Mouse (Mus musculus) CD4-positive, CD25-positive, alpha-beta regulatory T cell, adult 2 months (primary cell): Measurements from ENCODE around the gene Chp1.
"Not testable (repeated sequence)": the region's sequence is repeated elsewhere in the genome, so short reads cannot be mapped to it uniquely, and the experiment has no call there.

Experiments
- DNase-seq: peaks from one replicate; pipeline ENCODE4 v3.0.0-alpha.2; 2012; ENCODE audit warnings: low read depth, low spot score

Chp1 gene

DNA sequence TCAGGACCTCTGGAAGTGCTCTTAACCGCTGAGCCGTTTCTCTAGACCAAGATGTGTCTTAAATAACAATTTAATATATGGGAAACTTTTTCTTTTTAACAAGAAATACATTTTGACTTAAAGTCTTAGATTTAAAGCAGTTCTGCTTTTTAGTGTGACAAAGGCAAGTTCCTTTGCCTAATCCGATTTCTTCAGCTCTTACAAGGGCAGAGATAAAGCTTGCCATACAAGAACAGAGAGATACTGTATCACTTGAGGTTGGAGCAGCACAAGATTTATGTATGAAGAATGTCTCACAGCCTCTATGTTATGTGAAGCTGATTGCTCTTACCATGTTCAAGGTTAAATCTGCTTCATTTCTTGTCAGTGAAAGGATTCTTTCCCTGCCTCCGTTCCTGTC is 17.8 kb downstream of the Chp1 start:
- no peak for DNase-seq

DNA sequence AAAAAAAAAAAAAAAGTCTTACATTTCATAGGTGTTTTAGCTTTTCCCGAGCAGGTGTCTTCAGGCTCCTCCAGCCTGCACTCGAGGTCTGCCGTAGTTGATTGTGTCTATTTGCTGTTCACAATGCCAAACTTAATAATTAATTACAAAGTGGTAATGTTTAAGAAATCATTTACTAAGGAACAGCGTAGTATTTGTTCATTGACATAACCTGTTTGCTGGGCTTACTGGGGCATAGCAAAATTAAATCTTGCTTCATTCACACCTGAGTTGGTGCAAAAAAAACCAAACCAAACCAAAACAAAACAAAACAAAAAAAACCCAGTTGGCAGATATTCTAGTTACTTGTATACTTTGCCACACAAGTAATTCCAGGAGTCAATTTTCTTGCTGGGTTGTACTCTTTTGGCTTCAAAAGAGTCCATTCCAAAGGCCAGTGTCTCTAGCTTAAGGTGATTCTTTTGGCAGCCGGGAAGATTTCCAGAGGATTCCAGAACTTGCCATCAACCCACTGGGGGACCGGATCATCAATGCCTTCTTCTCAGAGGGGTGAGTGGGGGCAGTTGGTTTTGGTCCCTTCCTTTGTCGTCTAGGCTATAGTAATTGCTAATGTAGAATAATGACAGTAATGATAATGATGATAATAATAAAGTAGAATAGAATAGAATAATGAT is 18.8 kb downstream of the Chp1 start:
- DNase-seq = no peak

DNA sequence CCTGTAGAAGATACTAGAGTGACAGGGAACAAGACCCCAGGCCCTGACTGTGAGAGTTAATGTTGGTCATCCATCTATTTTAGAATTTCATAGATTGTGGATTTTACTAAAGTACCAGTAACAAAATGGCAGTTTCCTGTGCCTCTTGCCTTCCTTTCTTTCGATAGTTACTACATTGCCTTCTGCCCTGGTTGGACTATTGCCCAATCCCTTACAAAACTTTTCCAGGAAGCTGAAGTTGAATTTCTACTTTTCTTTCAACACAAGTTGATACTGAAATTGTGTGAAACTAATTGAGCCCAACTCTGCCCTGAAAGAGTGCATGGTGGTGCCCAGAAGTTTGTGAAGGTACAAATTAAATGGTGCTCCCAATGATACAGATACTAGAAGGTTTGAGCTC is 25.0 kb downstream of the Chp1 start:
- DNase-seq = no peak

DNA sequence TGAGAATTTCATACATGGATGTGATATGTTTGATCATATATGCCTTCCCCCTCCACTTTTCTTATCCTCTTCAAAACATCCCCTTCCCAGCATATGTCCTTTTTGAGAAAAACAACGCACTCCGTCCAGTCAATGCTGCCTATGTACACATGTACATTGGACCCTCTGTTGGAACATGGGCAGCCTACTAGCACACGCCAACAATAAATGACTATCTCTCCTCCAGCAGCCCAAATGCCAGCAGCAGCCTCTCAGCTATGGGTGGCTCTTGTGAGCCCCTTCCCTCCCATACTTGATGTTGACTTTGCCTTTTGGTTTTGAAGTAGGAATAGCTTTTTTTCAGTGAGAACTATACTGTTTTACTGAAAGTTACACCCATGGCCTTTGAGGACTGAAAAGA is 34.1 kb downstream of the Chp1 start:
- DNase-seq = no peak

DNA sequence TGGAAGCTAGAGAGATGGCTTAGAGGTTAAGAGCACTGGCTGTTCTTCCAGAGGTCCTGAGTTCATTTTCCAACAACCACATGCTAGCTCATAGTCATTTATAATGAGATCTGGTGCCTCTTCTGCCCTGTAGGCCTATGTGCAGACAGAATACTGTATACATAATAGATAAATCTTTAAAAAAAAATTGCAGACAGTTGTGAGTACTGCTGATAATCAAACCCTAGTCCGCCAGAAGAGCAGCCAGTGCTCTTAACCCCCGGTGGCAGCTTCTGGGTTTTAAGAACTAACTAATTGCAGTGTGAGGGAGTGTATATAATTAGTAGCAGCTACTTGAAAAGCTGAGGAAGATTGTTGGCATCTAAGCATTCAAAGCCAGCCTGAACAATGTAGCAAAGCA is 35.9 kb downstream of the Chp1 start:
- no peak for DNase-seq

DNA sequence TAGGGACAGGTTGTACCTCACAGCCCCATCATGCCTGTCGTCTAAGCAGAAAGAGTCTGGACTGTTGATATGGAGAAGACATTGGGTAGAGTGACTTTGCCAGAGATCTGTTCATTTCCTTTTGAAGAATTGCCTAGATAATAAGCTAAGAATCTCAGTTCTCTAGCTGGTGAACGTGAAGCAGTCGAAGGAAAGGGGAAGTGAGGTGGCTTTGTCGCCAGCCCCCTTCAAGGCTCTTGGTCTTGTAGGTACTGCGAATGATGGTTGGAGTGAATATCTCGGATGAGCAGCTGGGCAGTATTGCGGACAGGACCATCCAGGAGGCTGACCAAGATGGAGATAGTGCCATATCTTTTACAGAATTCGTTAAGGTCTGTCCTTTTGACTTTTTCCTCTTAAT is 36.8 kb downstream of the Chp1 start:
- DNase-seq = no peak

DNA sequence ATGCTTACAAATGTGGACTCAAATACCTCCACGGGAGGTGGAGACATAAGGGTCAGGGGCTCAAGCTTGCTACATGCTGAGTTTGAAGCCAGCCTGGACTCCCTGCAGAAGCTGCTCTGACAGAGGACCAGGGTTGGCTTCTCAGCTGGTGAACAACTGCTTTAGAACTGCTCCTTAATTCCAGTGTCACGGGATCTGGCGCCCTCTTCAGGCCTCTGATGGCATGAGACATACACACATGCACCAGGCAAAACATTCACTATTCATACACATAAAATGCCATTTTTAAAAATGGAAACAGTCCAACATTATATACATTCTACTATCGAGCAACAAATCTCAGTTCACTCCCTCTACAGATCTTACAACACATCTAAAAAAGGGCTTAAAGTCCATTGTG is 39.9 kb downstream of the Chp1 start:
- DNase-seq = peak; percentile 82

DNA sequence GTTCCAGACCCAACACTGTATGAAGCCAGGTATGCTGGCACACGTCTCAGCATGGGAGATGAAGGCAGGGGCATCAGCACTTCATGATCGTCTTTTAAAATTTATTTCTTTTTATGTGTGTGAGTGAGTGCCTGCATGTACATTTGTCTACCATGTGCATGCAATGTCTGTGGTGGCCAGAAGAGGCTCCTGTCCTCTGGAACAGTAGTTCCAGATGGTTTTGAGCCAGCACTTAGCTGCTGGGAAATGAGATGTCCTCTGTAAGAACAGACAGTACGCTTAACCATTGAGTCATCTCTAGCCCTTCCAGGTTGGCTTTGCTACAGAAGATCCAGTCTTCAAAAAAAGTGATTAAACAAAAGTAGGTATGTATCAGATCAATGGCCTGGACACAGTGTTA is 43.8 kb downstream of the Chp1 start:
- peak; percentile 36 for DNase-seq

DNA sequence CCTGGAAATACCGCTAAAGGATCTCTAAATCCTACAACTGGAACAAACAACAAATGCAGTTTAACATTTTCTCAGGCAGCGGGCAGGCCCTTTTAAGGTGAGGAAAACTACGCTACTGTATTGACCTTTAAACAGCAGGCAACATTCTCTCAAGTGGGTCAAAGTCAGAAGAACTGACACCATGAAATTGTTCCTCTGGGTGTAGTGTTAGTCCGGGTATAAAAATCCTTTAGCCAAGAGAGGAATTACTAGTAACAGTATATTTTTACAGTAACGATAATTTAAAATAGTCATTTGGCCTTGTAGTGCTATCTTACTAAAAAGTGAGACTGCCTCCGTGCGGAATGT is 46.2 kb downstream of the Chp1 start:
- no peak for DNase-seq

DNA sequence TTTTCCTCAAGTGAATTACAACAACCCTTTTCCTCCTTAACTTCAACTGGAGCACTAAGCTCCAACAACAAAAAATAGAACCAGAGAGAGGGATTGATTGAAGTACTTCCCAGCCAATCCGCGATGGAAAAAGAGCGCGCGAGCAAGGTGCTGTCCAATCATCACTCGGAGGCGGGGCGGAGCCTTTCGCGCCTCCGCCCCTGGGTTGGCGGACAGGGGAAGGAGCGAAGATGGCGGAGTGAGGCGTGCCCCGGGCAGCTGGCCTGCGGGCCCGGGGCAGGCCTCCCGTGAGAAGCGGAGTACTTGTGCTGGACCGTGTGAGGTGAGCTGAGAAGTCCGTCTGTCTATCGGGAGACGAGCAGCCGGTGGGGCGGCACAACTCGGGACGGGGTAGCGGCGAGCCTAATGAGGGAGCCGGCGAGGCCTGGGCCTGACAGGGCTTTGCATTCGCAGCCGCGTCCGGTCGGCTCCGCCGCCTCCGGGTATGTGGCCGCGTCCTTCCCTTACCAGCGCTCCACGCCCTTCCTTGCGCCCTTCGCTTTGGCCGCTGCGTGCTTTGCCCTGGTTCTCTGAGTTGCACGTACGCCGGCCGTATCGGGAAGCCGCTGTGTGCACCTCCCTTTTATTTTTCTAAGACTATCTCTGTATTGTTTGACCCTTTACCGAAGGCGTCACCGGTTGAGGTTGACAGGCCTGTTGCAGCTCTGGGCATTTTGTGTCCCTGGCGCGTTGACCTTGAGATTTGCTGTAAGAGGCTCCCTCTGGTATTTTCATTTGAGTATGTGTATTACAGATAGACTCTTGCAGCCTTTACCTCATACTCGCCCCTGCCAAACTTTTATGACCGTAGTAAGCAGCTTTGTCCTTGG is 46.9 kb downstream of the Chp1 start:
- peak; percentile 97 for DNase-seq

DNA sequence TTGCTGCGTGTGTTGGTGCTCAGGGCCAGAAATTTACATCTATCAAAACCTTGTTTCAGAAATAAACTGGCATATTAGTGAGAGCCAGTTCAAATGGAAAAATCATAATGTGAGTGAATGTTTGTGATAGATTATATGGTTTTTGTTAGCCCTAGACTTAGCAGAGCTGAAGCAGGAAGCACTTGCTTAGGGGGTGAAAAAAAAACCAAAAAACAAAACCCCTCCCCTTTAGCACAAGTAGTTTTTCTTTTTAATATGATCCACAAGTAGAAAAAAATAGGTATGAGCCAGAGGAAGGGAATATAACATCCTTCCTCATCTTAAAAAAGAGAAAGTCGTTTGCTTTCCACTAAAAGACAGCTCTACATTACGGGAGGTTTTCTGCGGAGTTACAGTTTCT is 47.8 kb downstream of the Chp1 start:
- DNase-seq = no peak

DNA sequence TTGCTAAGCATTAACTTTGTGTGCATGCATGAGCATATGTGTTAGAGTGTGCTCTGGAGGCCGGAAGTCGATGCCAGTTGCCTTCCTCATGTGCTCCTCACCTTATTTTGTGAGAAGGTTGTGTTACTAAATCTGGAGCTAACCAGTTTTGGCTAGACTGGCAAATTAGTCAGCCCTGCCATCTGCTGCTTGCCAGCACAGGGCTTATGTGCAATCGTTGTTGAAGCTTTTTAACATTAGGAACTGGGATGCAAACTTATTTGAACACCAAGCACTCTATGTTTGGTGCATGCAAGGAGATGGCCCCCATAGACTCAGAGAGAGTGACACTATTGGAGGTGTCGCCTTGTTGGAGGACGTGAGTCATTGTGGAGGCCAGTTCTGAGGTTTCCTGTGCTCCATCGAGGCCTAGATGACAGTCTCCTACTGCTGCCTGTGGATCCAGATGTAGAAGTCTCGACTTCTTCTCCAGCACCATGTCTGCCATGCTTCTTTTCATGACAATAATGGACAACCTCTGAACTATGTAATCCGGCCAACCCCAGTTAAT is 49.4 kb downstream of the Chp1 start:
- no peak for DNase-seq

DNA sequence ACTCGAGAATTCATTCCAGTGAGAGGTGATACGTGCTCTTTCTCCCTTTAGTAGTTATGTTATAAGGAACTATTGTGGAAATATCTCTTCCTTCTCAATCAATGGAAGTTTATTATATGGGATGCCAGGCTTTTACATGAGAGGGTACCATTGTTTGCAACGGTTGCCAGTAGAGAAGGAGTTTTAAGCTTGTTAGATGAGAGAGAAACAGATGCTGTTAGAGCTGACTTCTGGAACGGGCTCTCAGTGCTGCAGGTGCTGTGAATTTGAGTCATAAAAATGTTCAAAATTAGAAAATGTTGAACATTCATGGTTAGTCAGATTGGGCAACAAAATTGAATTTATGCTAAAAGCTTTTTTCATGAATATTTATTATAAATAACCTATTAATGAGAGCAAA is 53.5 kb downstream of the Chp1 start:
- no peak for DNase-seq

DNA sequence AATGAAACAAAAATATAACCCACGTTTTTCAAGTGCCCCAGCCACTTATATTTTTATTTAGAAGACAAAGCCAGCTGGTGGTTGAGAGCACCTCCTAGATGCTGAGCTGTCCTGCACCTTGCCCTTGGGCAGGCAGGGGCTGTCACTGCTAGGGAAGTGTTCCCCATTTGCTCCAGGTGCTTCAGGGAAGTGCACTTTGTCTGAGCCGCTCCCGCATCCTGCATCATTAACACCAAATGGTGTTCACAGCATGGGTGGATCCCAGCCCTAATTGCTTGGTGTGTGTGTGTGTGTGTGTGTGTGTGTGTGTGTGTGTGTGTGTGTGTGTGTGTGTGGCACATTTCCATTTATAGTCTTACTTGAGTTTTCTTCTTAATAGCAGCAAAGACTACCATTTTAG is 54.1 kb downstream of the Chp1 start:
- not testable (repeated sequence) for DNase-seq

DNA sequence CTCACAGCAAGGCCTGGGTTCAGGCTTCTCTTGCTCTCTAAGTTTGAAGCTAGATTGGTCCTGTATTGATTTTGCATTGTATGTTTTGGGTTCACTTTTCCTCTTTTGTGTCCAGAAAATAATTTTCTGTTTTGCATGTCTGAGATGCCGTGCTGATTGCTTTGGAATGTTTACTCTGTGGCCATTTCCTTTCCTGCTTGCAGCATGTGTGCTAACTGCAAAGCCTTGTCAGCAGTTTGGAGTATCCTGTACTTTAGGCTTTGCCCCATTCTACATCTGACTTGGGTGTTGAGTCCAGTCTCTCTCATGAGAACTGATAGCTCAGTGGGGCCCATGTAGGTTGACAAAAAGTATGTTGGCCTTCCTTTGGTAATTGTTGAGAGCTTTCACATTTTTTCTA is 55.0 kb downstream of the Chp1 start:
- DNase-seq = no peak

DNA sequence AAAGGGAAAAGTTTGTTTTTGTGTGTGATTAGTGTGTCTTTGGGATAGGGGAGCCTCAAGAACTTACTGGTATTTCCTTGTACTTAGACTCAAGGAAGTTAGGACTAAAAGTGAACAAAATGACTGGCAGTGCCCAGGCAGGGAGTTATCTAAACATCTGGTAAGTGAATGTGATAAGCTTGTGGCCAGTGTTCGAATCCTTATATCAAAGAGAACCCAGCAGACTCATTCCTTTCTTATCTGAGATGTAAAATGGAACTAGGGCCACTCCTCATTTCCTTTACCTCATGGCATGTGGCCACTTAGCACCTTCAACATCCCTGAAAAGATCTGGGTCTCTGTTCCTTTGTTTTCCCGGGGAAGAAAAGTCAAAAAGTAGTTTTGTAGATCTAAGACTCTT is 56.4 kb downstream of the Chp1 start:
- DNase-seq = no peak

DNA sequence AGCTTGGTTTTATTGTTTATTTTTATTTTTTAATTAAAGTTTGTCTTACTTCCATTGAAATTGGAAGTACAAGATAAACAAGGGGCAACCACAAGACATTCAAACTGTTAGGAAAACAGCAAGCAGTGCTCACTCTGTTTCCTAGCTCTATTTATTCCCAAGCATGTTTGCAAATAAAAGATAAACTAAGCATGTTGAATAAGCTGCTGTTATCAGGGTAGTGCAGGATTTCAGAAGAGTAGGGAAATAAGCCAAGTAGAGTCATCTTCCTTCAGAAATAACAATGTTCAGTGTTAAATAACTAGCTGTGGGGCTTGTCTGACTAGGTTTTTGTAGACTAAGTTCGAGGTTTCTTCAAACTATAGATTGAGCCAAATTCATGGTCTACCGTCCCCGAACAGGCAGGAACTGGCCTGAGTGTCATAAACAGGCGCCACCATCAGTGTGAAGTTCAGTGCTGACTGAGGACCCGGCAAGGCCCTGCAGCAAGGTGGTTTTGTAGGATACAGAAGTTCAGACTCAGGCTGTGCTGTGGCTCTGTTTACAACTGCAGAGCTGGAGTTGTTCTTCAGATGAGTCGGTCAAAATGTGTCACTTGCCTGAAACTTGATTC is 58.0 kb downstream of the Chp1 start:
- no peak for DNase-seq

DNA sequence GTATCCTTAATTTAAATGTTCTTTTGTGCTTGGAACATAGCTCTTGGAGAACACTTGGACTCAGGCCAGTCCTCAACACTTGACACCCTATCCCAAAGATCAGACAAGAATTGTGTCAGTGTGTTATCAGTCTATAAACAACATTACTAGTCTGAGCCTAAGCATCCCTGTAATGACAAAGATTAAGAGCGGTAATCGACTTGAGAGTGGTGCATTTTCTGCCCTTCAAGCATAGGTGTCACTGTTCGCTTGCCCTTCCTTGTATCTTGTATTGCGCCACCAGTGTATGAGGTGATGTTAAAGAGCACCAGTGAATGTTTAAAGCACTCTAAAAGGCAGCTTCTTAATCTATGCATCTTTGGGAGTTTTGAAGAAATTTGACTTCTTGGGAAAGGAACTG is 59.5 kb downstream of the Chp1 start:
- DNase-seq = peak; percentile 34

DNA sequence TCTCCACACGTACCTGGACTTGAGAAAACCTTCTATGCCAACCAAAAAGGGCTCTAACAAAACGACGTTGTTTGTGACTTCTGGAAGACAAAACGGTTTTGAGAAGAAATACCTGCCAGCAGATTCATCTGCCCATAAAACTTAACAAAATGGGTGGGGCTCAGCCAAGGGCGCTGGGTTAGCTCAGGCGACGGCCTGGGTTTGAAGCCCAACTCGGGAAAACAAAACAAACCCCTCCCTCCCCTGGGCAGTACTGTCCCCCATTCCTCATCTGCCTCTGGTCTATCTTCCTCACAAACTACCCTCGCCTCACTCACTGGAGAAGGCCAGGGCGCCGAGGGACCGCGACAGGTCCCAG is 70.3 kb downstream of the Chp1 start:
- no peak for DNase-seq

DNA sequence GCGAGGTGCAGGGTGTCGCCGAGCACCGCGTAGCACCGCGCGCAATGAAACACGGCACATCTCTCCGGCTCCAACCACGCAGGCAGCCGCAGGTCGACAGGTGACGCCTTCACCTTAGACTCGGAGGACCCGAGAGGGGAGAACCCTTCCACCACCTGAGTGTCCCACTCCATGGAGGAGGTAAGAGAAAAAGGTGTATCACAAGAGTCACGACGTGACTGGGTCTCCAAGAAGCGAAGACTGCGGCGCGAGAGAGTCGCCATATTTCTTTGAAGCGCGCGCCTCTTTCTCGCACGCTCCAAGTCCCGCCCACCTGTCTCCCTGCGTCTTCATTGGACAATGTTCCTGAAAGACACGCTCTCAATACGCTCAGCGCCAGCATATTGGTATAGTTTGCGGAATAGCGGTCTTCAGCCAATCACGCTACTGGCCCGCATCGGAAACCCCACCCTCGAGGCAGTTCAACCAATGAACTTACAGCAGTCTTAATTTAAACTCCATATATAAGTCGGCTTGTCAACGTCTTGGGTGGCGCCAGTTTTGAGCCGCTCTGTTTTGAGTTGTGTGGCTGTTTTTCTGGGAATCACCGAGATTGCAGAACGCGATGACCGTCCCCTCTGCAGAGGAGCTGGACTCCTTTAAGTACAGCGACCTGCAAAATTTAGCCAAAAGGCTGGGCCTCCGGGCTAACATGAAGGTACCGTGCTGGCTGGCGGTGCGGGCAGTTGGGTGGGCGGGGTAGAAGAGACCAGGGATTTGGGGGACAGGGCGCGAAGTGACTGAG is 70.9 kb downstream of the Chp1 start, which contains the start of the genes Nusap1 and Oip5:
Gene Nusap1 (plus strand): TSS at position 100 of the 784 bp plus-strand sequence.
Gene Oip5 (minus strand): TSS at position 271 of the 784 bp plus-strand sequence.
- peak; percentile 97 for DNase-seq

DNA sequence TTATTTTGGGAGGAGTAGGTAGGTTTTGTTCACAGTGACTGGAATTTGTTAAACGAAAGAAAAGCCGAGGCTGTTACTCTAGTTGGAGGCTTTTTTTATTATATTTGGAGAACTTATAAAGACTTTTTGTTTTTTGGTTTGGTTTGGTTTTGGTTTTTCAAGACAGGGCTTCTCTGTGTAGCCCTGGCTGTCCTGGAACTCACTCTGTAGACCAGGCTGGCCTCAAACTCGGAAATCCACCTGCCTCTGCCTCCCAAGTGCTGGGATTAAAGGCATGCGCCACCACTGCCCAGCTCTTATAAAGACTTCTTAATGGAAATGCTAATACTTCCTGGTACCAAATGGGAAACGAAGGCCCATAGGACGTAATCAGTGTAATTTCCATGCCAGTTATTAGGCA is 71.5 kb downstream of the Chp1 start:
- not testable (repeated sequence) for DNase-seq

DNA sequence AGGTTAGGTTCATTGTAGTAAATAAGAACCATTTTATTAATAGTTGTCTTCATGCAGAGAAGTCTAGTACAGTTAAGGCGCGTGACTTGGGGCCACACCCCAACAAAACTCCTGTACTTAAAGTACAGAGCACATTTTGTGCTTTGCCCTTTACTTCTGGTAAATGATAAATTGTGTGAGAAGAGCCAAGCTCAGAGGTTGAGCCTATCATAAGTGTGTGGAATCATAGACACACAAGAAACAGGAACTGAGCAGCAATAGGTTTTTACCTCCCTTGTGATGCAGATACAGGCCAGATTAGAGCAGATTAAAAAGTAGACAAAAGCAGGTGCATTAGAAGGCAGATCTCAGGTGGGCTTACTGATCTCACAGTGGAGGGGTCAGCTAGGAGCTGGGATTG is 73.8 kb downstream of the Chp1 start:
- DNase-seq = no peak
